Mouse (Mus musculus) spleen, adult 12 weeks (tissue): Measurements from ENCODE around the gene Cdk17.

ENCODE experiments used
- DNase-seq: peaks from one replicate; pipeline ENCODE4 v3.0.0; 2022; ENCODE audit warnings: low spot score

Cdk17 gene

GRCm38 (mm10) chr10:93263431-93263830 is 102.8 kb downstream of the Cdk17 start:
- no peak for DNase-seq

GRCm38 (mm10) chr10:93264001-93264400 is 103.3 kb downstream of the Cdk17 start:
- DNase-seq: no peak

- no peak for DNase-seq
Observed at GRCm38 (mm10) chr10:93265833-93266232, 105.2 kb downstream of the Cdk17 start.

- DNase-seq: no peak
Observed at GRCm38 (mm10) chr10:93266521-93266920, 105.8 kb downstream of the Cdk17 start.

- DNase-seq: no peak
Observed at GRCm38 (mm10) chr10:93267509-93267908, 106.8 kb downstream of the Cdk17 start.

GRCm38 (mm10) chr10:93268339-93268738 is 107.7 kb downstream of the Cdk17 start:
- no peak for DNase-seq

GRCm38 (mm10) chr10:93269744-93270143 is 109.1 kb downstream of the Cdk17 start:
- no peak for DNase-seq

- no peak for DNase-seq
Observed at GRCm38 (mm10) chr10:93270889-93271460, 110.3 kb downstream of the Cdk17 start.

- no peak for DNase-seq
Observed at GRCm38 (mm10) chr10:93271831-93272230, 111.2 kb downstream of the Cdk17 start.

- no peak for DNase-seq
Observed at GRCm38 (mm10) chr10:93272986-93273982, 112.6 kb downstream of the Cdk17 start.

GRCm38 (mm10) chr10:93274277-93274696 is 113.6 kb downstream of the Cdk17 start:
- DNase-seq: no peak

GRCm38 (mm10) chr10:93275212-93276136 is 114.8 kb downstream of the Cdk17 start:
- DNase-seq: no peak

- no peak for DNase-seq
Observed at GRCm38 (mm10) chr10:93276349-93276763, 115.7 kb downstream of the Cdk17 start.

GRCm38 (mm10) chr10:93276857-93277256 is 116.2 kb downstream of the Cdk17 start:
- no peak for DNase-seq

GRCm38 (mm10) chr10:93278361-93278760 is 117.7 kb downstream of the Cdk17 start:
- no peak for DNase-seq

- no peak for DNase-seq
Observed at GRCm38 (mm10) chr10:93279062-93279461, 118.4 kb downstream of the Cdk17 start.

GRCm38 (mm10) chr10:93280586-93280985 is 119.9 kb downstream of the Cdk17 start:
- DNase-seq: no peak

GRCm38 (mm10) chr10:93281092-93281491 is 120.4 kb downstream of the Cdk17 start:
- DNase-seq: no peak

- no peak for DNase-seq
Observed at GRCm38 (mm10) chr10:93282526-93282964, 121.9 kb downstream of the Cdk17 start.

GRCm38 (mm10) chr10:93283258-93283657 is 122.6 kb downstream of the Cdk17 start:
- no peak for DNase-seq

GRCm38 (mm10) chr10:93285489-93285888 is 124.8 kb downstream of the Cdk17 start:
- DNase-seq: no peak

- no peak for DNase-seq
Observed at GRCm38 (mm10) chr10:93287551-93288145, 127.0 kb downstream of the Cdk17 start.
